Mouse (Mus musculus) heart, adult 2 months (tissue): ENCODE results near the gene Fosb.

Experiments used
- CTCF ChIP-seq: fragments of 200-600 bp; IDR thresholded peaks from 2 replicates; pipeline ENCODE4 v1.8.1; 2022; ENCODE audit warnings: antibody characterized with exemption, mild to moderate bottlenecking, moderate library complexity
- POLR2A ChIP-seq: fragments of 200-500 bp; IDR thresholded peaks from 2 replicates; pipeline ENCODE4 v1.6.1; 2011; ENCODE audit warnings: mild to moderate bottlenecking, low read depth, low read length, control low read depth; ENCODE audit not compliant: insufficient read depth

- TF ChIP-seq CTCF (peak; percentile 54), POLR2A (peak; percentile 68)
Measured at GRCm38 (mm10) chr7:19319906-19320305, 10.1 kb upstream of the Fosb start.
